19 mouse cellular contexts compared by ENCODE assay signal in the genomic region with DNA sequence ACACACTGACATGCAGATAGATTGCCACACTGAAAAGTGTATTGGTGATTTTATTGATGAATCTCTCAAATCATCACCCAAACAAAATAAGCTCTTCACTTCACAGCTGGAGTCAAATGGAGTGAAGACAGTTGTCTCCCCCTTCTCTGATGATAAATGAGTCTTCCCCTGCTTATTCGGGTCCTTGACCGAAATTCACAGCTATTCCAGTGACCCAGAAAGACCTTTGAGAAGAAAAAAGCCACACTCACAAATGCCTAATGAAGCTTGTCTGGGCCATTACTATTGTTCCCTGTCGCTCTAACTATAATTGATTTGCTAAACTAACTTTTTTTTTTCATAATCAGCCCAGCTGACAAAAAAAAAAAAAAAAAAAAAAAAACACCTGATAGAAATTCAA.
DNase-seq lines count a peak whose midpoint lies in the region; ATAC-seq and TF ChIP-seq lines count a peak whose summit lies in the region.
"Had no signal": no experiment of that assay in that cellular context is flagged by ENCODE, and none has a peak within 500 bp of the region (broad histone marks: within the 10 kb centered on the region; RNA-seq: fewer than 3 reads in every experiment).

No protein-coding gene starts in this region.

- peaks cover 26% of the 10 kb centered on the region for H3K4me1 ChIP-seq in hindbrain, embryonic 10.5 days (replicated peaks)
- H3K4me1 ChIP-seq in hindbrain, embryonic 14.5 days (replicated peaks; ENCODE audit: control insufficient read depth, insufficient read depth, low read length), result no peaks in the 10 kb centered on the region
- no peaks in the 10 kb centered on the region for H3K4me1 ChIP-seq in neural tube, embryonic 11.5 days (ENCODE audit: control insufficient read depth, insufficient read depth, low read length)
- 0 out of 2 replicates have a peak, but pooled peaks cover 2% of the 10 kb centered on the region for H3K4me1 ChIP-seq in neural tube, embryonic 15.5 days
- no peaks in the 10 kb centered on the region for H3K4me1 ChIP-seq in lung, adult 2 months (ENCODE audit: control insufficient read depth, insufficient read depth, low read length)
- H3K4me1 ChIP-seq: embryonic facial prominence, embryonic 13.5 days; heart, embryonic 10.5 days; intestine, embryonic 15.5 days had no signal

- no peaks in the 10 kb centered on the region for H3K36me3 ChIP-seq in hindbrain, embryonic 10.5 days
- H3K36me3 ChIP-seq in hindbrain, embryonic 14.5 days (replicated peaks; ENCODE audit: control insufficient read depth, insufficient read depth), result no peaks in the 10 kb centered on the region
- no peaks in the 10 kb centered on the region for H3K36me3 ChIP-seq in neural tube, embryonic 11.5 days (ENCODE audit: control insufficient read depth, insufficient read depth, low read length)
- H3K36me3 ChIP-seq in neural tube, embryonic 15.5 days, result no peaks in the 10 kb centered on the region
- H3K36me3 ChIP-seq: embryonic facial prominence, embryonic 13.5 days; heart, embryonic 10.5 days; intestine, embryonic 15.5 days had no signal

- no peak overlapping the region for H3K4me2 ChIP-seq in hindbrain, embryonic 14.5 days (replicated peaks)
- no peak overlapping the region for H3K4me2 ChIP-seq in neural tube, embryonic 11.5 days (ENCODE audit: low read depth)
- H3K4me2 ChIP-seq in neural tube, embryonic 15.5 days, result no peak overlapping the region
- H3K4me2 ChIP-seq: embryonic facial prominence, embryonic 13.5 days; intestine, embryonic 15.5 days had no signal

- no peak overlapping the region for H3K4me3 ChIP-seq in hindbrain, embryonic 10.5 days
- H3K4me3 ChIP-seq in hindbrain, embryonic 14.5 days (replicated peaks; ENCODE audit: low read length), result no peak overlapping the region
- no peak overlapping the region for H3K4me3 ChIP-seq in neural tube, embryonic 11.5 days (ENCODE audit: low read depth, low read length)
- H3K4me3 ChIP-seq in neural tube, embryonic 15.5 days (replicated peaks), result no peak overlapping the region
- no peak overlapping the region for H3K4me3 ChIP-seq in lung, adult 2 months (replicated peaks; ENCODE audit: extremely low read depth, low read depth, low read length)
- H3K4me3 ChIP-seq: embryonic facial prominence, embryonic 13.5 days; heart, embryonic 10.5 days; intestine, embryonic 15.5 days had no signal

- no peak for TF ChIP-seq POLR2A in lung, adult 2 months (IDR thresholded peaks at IDR 0.05; ENCODE audit: borderline replicate concordance, extremely low read depth, low read depth, low read length)

- ATAC-seq in hindbrain, embryonic 14.5 days (ENCODE audit: low FRiP score), result no peak
- ATAC-seq in neural tube, embryonic 11.5 days (ENCODE audit: insufficient read depth, low FRiP score, low TSS enrichment), result no peak; the same call in none of the 2 replicates
- ATAC-seq in neural tube, embryonic 15.5 days (ENCODE audit: low FRiP score), result no peak
- ATAC-seq: forebrain, embryonic 14.5 days; intestine, embryonic 15.5 days had no signal

- TF ChIP-seq CTCF in lung, adult 2 months (IDR thresholded peaks at IDR 0.05; ENCODE audit: insufficient read depth, low read length), result no peak

- no peak overlapping the region for H3K9ac ChIP-seq in hindbrain, embryonic 14.5 days
- H3K9ac ChIP-seq in neural tube, embryonic 11.5 days (ENCODE audit: low read length), result no peak overlapping the region
- H3K9ac ChIP-seq in neural tube, embryonic 15.5 days (replicated peaks), result no peak overlapping the region
- H3K9ac ChIP-seq: embryonic facial prominence, embryonic 13.5 days; intestine, embryonic 15.5 days had no signal

- DNase-seq in hindbrain, embryonic 10.5 days (ENCODE audit: low spot score), result no peak
- no peak for DNase-seq in hindbrain, embryonic 14.5 days (ENCODE audit: low spot score)
- peak; percentile 20 for DNase-seq in neural tube, embryonic 11.5 days (ENCODE audit: low spot score)
- peak; percentile 61 for DNase-seq in embryo, embryonic 11 days
- DNase-seq in retina, embryonic 14.5 days (ENCODE audit: low spot score), result peak; percentile 79
- DNase-seq in lung, adult 2 months, result no peak
- DNase-seq in thymus, postnatal 14 days, result no peak
- DNase-seq: adrenal gland, adult 8-10 months; adrenal gland, postnatal 36 days; cerebellum, adult 8-10 months; cerebellum, postnatal 14 days; heart, adult 18-20 months; heart, postnatal 10 days; heart, postnatal 4 days had no signal

- no peaks in the 10 kb centered on the region for H3K9me3 ChIP-seq in hindbrain, embryonic 10.5 days
- no peaks in the 10 kb centered on the region for H3K9me3 ChIP-seq in hindbrain, embryonic 14.5 days (ENCODE audit: control insufficient read depth, low read length)
- no peaks in the 10 kb centered on the region for H3K9me3 ChIP-seq in neural tube, embryonic 11.5 days (ENCODE audit: control insufficient read depth, low read length)
- no peaks in the 10 kb centered on the region for H3K9me3 ChIP-seq in neural tube, embryonic 15.5 days (replicated peaks)
- H3K9me3 ChIP-seq: embryonic facial prominence, embryonic 13.5 days; heart, embryonic 10.5 days; intestine, embryonic 15.5 days had no signal

- H3K27ac ChIP-seq in hindbrain, embryonic 10.5 days, result peak overlapping the region; percentile 71
- H3K27ac ChIP-seq in hindbrain, embryonic 14.5 days, result no peak overlapping the region
- 0 out of 2 replicates have a peak overlapping the region, but pooled peaks have one; percentile 29 for H3K27ac ChIP-seq in neural tube, embryonic 11.5 days (ENCODE audit: low read depth, low read length)
- no peak overlapping the region for H3K27ac ChIP-seq in neural tube, embryonic 15.5 days (replicated peaks)
- H3K27ac ChIP-seq: embryonic facial prominence, embryonic 13.5 days; heart, embryonic 10.5 days; intestine, embryonic 15.5 days had no signal

- 17% methylated on average over 3 of the region's 3 CpGs for WGBS in hindbrain, embryonic 10.5 days
- WGBS in hindbrain, embryonic 14.5 days, result 9% methylated on average over 3 of the region's 3 CpGs
- 10% methylated on average over 3 of the region's 3 CpGs for WGBS in neural tube, embryonic 11.5 days
- 12% methylated on average over 3 of the region's 3 CpGs for WGBS in neural tube, embryonic 15.5 days
- 36% methylated on average over 3 of the region's 3 CpGs for WGBS in lung, adult 2 months

- H3K27me3 ChIP-seq in hindbrain, embryonic 10.5 days (ENCODE audit: insufficient read depth, poor library complexity, severe bottlenecking), result no peaks in the 10 kb centered on the region
- H3K27me3 ChIP-seq in hindbrain, embryonic 14.5 days (ENCODE audit: control insufficient read depth, insufficient read depth, low read length), result no peaks in the 10 kb centered on the region
- no peaks in the 10 kb centered on the region for H3K27me3 ChIP-seq in neural tube, embryonic 11.5 days (ENCODE audit: control insufficient read depth, insufficient read depth, low read length)
- H3K27me3 ChIP-seq in neural tube, embryonic 15.5 days (replicated peaks), result no peaks in the 10 kb centered on the region
- H3K27me3 ChIP-seq: embryonic facial prominence, embryonic 13.5 days; intestine, embryonic 15.5 days had no signal

Comparison
In these comparisons a context has a peak if more than half of its experiments do, and no peak if none do; other contexts are left out.
1. H3K27ac ChIP-seq: peak in hindbrain, embryonic 10.5 days (single experiment) and neural tube, embryonic 11.5 days (single experiment); none in hindbrain, embryonic 14.5 days (single experiment) and neural tube, embryonic 15.5 days (single experiment).
2. DNase-seq: peak in neural tube, embryonic 11.5 days (single experiment), embryo, embryonic 11 days (single experiment) and retina, embryonic 14.5 days (single experiment); none in hindbrain, embryonic 10.5 days (single experiment), hindbrain, embryonic 14.5 days (single experiment), lung, adult 2 months (single experiment) and thymus, postnatal 14 days (single experiment).